ENCODE assay signal across 21 mouse cellular contexts in the genomic region with DNA sequence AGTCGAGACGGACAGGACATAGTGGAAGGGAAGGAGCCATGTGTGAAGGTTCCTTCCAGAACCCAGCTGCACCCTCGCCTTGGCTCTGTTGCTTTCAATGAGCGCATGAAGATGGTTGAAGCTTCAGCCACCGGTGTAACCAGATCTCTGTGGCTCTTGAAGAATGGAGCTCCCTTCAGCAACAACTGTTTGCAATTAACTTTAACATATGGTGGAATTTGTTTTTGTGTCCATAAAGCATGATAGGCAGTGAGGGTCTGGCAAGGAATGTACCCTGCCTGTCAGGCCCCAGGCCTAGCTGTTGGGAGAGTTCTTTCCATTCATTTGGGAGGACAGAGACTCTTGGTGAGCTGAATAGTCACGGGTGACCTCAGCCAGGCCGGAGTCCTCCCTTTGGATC.
A peak's percentile ranks its signal among the peaks of the same experiment; 100 is the strongest.
DNase-seq lines count a peak whose midpoint lies in the region; ATAC-seq and TF ChIP-seq lines count a peak whose summit lies in the region.
"Had no signal": no experiment of that assay in that cellular context is flagged by ENCODE, and none has a peak within 500 bp of the region (broad histone marks: within the 10 kb centered on the region; RNA-seq: fewer than 3 reads in every experiment).

No protein-coding gene starts in this region.

- H3K4me1 ChIP-seq in embryonic facial prominence, embryonic 11.5 days (ENCODE audit: control insufficient read depth, insufficient read depth, low read length), result no peaks in the 10 kb centered on the region
- peaks cover 11% of the 10 kb centered on the region; the same call in 1 of the 2 replicates for H3K4me1 ChIP-seq in embryonic facial prominence, embryonic 14.5 days (ENCODE audit: control insufficient read depth, insufficient read depth, low read length)
- H3K4me1 ChIP-seq in limb, embryonic 10.5 days, result peaks cover 16% of the 10 kb centered on the region
- H3K4me1 ChIP-seq in limb, embryonic 14.5 days (ENCODE audit: control insufficient read depth, insufficient read depth, low read length), result peaks cover 6% of the 10 kb centered on the region; the same call in 1 of the 2 replicates
- no peaks in the 10 kb centered on the region for H3K4me1 ChIP-seq in cerebellum, adult 2 months (ENCODE audit: control insufficient read depth, insufficient read depth, low read length)
- H3K4me1 ChIP-seq: forebrain, embryonic 12.5 days; hindbrain, embryonic 12.5 days had no signal

- H3K4me2 ChIP-seq in embryonic facial prominence, embryonic 11.5 days (ENCODE audit: low read depth, low read length), result no peak overlapping the region
- no peak overlapping the region for H3K4me2 ChIP-seq in embryonic facial prominence, embryonic 14.5 days (ENCODE audit: low read depth, low read length)
- no peak overlapping the region for H3K4me2 ChIP-seq in limb, embryonic 14.5 days (replicated peaks; ENCODE audit: low read depth, low read length, severe bottlenecking)
- H3K4me2 ChIP-seq: forebrain, embryonic 12.5 days; hindbrain, embryonic 12.5 days had no signal

- peak; percentile 64 for DNase-seq in embryonic facial prominence, embryonic 11.5 days (ENCODE audit: low spot score)
- peak; percentile 76 for DNase-seq in embryonic facial prominence, embryonic 14.5 days (ENCODE audit: low spot score)
- DNase-seq in limb, embryonic 10.5 days (ENCODE audit: low spot score), result no peak
- DNase-seq in limb, embryonic 14.5 days (ENCODE audit: low spot score), result peak; percentile 47
- no peak for DNase-seq in cerebellum, adult 2 months
- DNase-seq in right cerebral cortex, postnatal 36 days (ENCODE audit: low spot score in 2 of 2), result no peak
- DNase-seq: adrenal gland, adult 2 months; adrenal gland, postnatal 25 days; cerebellum, adult 18-20 months; cerebellum, postnatal 10 days; gastrocnemius, adult 2 months; gastrocnemius, postnatal 25 days; heart, adult 11 months; heart, postnatal 10 days; heart, postnatal 4 days; kidney, adult 11 months had no signal

- ATAC-seq in embryonic facial prominence, embryonic 11.5 days (replicated peaks; ENCODE audit: insufficient number of reproducible peaks, low FRiP score, low TSS enrichment, low read depth), result no peak
- 0 out of 2 replicates have a peak, but pooled peaks have one; percentile 15 for ATAC-seq in embryonic facial prominence, embryonic 14.5 days (ENCODE audit: low read depth)
- ATAC-seq in limb, embryonic 14.5 days (ENCODE audit: low FRiP score, low read depth), result peak; percentile 37; the same call in 1 of the 2 replicates
- no peak for ATAC-seq in erythroblast, adult 5-6 weeks (replicated peaks; ENCODE audit: low FRiP score, poor library complexity, severe bottlenecking)
- ATAC-seq: forebrain, embryonic 16.5 days; hindbrain, embryonic 16.5 days had no signal

- no peak overlapping the region for H3K4me3 ChIP-seq in embryonic facial prominence, embryonic 11.5 days (ENCODE audit: low read depth, low read length)
- no peak overlapping the region for H3K4me3 ChIP-seq in embryonic facial prominence, embryonic 14.5 days (ENCODE audit: low read depth, low read length)
- H3K4me3 ChIP-seq in limb, embryonic 10.5 days, result no peak overlapping the region
- no peak overlapping the region for H3K4me3 ChIP-seq in limb, embryonic 14.5 days (replicated peaks; ENCODE audit: low read length)
- no peak overlapping the region for H3K4me3 ChIP-seq in cerebellum, adult 2 months (replicated peaks; ENCODE audit: insufficient read depth, low read depth, low read length)
- H3K4me3 ChIP-seq: forebrain, embryonic 12.5 days; gastrocnemius, adult 2 months; hindbrain, embryonic 12.5 days had no signal

- no peak overlapping the region for H3K9ac ChIP-seq in embryonic facial prominence, embryonic 11.5 days (replicated peaks; ENCODE audit: low read length)
- no peak overlapping the region for H3K9ac ChIP-seq in embryonic facial prominence, embryonic 14.5 days (ENCODE audit: low read depth, low read length)
- H3K9ac ChIP-seq in limb, embryonic 14.5 days (ENCODE audit: low read depth, low read length, severe bottlenecking), result no peak overlapping the region
- H3K9ac ChIP-seq: forebrain, embryonic 12.5 days; hindbrain, embryonic 12.5 days had no signal

- H3K27me3 ChIP-seq in embryonic facial prominence, embryonic 11.5 days (ENCODE audit: control insufficient read depth, insufficient read depth, low read length), result no peaks in the 10 kb centered on the region
- no peaks in the 10 kb centered on the region for H3K27me3 ChIP-seq in embryonic facial prominence, embryonic 14.5 days (replicated peaks; ENCODE audit: control insufficient read depth, insufficient read depth, low read length)
- H3K27me3 ChIP-seq in limb, embryonic 10.5 days (ENCODE audit: low read depth, poor library complexity, severe bottlenecking), result peaks cover 4% of the 10 kb centered on the region
- H3K27me3 ChIP-seq in limb, embryonic 14.5 days (ENCODE audit: control insufficient read depth, insufficient read depth, low read length), result no peaks in the 10 kb centered on the region
- no peaks in the 10 kb centered on the region for H3K27me3 ChIP-seq in cerebellum, adult 2 months (ENCODE audit: control insufficient read depth, insufficient read depth, low read length)
- H3K27me3 ChIP-seq: forebrain, embryonic 12.5 days had no signal

- no peak for TF ChIP-seq POLR2A in limb, embryonic 14.5 days (IDR thresholded peaks at IDR 0.05; ENCODE audit: borderline replicate concordance, extremely low read depth, insufficient read depth, insufficient read length)
- no peak for TF ChIP-seq POLR2A in cerebellum, adult 2 months (IDR thresholded peaks at IDR 0.05; ENCODE audit: borderline replicate concordance, insufficient read depth, low read length)

- H3K36me3 ChIP-seq in embryonic facial prominence, embryonic 11.5 days (replicated peaks; ENCODE audit: control insufficient read depth, insufficient read depth, low read depth, low read length), result no peaks in the 10 kb centered on the region
- no peaks in the 10 kb centered on the region for H3K36me3 ChIP-seq in embryonic facial prominence, embryonic 14.5 days (ENCODE audit: control insufficient read depth, insufficient read depth, low read length)
- H3K36me3 ChIP-seq in limb, embryonic 10.5 days, result no peaks in the 10 kb centered on the region
- no peaks in the 10 kb centered on the region for H3K36me3 ChIP-seq in limb, embryonic 14.5 days (ENCODE audit: control insufficient read depth, insufficient read depth, low read length)
- H3K36me3 ChIP-seq: forebrain, embryonic 12.5 days; hindbrain, embryonic 12.5 days had no signal

- 56% methylated on average over 7 of the region's 7 CpGs for WGBS in embryonic facial prominence, embryonic 11.5 days
- WGBS in embryonic facial prominence, embryonic 14.5 days, result 32% methylated on average over 7 of the region's 7 CpGs
- 70% methylated on average over 7 of the region's 7 CpGs for WGBS in limb, embryonic 10.5 days
- 44% methylated on average over 7 of the region's 7 CpGs for WGBS in limb, embryonic 14.5 days
- 68% methylated on average over 7 of the region's 7 CpGs for WGBS in cerebellum, adult 2 months

- H3K27ac ChIP-seq in embryonic facial prominence, embryonic 11.5 days (replicated peaks; ENCODE audit: low read depth, low read length), result no peak overlapping the region
- H3K27ac ChIP-seq in embryonic facial prominence, embryonic 14.5 days (replicated peaks; ENCODE audit: low read depth, low read length), result 0 out of 2 replicates have a peak overlapping the region, but pooled peaks have one; percentile 36
- H3K27ac ChIP-seq in limb, embryonic 10.5 days, result peak overlapping the region; percentile 46; the same call in 1 of the 2 replicates
- no peak overlapping the region for H3K27ac ChIP-seq in limb, embryonic 14.5 days (replicated peaks; ENCODE audit: low read depth, low read length)
- no peak overlapping the region for H3K27ac ChIP-seq in cerebellum, adult 2 months (ENCODE audit: insufficient read depth, low read length)
- H3K27ac ChIP-seq: forebrain, embryonic 12.5 days; gastrocnemius, adult 2 months; hindbrain, embryonic 12.5 days had no signal

- H3K9me3 ChIP-seq in embryonic facial prominence, embryonic 11.5 days (replicated peaks; ENCODE audit: control insufficient read depth, low read length), result no peaks in the 10 kb centered on the region
- no peaks in the 10 kb centered on the region for H3K9me3 ChIP-seq in embryonic facial prominence, embryonic 14.5 days (ENCODE audit: control insufficient read depth, low read length)
- no peaks in the 10 kb centered on the region for H3K9me3 ChIP-seq in limb, embryonic 10.5 days (replicated peaks)
- no peaks in the 10 kb centered on the region for H3K9me3 ChIP-seq in limb, embryonic 14.5 days (ENCODE audit: control insufficient read depth, low read length)
- H3K9me3 ChIP-seq: forebrain, embryonic 12.5 days; hindbrain, embryonic 12.5 days had no signal

- no peak for TF ChIP-seq CTCF in cerebellum, adult 2 months (IDR thresholded peaks at IDR 0.05; ENCODE audit: borderline replicate concordance, insufficient read depth, low read depth, low read length)

Comparison
In these comparisons a context has a peak if more than half of its experiments do, and no peak if none do; other contexts are left out.
1. ATAC-seq: peak in embryonic facial prominence, embryonic 14.5 days (single experiment) and limb, embryonic 14.5 days (single experiment); none in embryonic facial prominence, embryonic 11.5 days (single experiment) and erythroblast, adult 5-6 weeks (single experiment).
2. DNase-seq: peak in embryonic facial prominence, embryonic 11.5 days (single experiment), embryonic facial prominence, embryonic 14.5 days (single experiment) and limb, embryonic 14.5 days (single experiment); none in limb, embryonic 10.5 days (single experiment), cerebellum, adult 2 months (0 of 2) and right cerebral cortex, postnatal 36 days (0 of 2).
3. H3K27ac ChIP-seq: peak in embryonic facial prominence, embryonic 14.5 days (single experiment) and limb, embryonic 10.5 days (single experiment); none in embryonic facial prominence, embryonic 11.5 days (single experiment), limb, embryonic 14.5 days (single experiment) and cerebellum, adult 2 months (single experiment).